Comparison of ENCODE assay signal across 8 mouse cellular contexts in genomic region chr3:84732016-84732502, GRCm38 (mm10).
A peak's percentile ranks its signal among the peaks of the same experiment; 100 is the strongest.
DNase-seq lines count a peak whose midpoint lies in the region; ATAC-seq and TF ChIP-seq lines count a peak whose summit lies in the region.

No protein-coding gene starts in this region.

- H3K4me2 ChIP-seq in forebrain, embryonic 16.5 days (ENCODE audit: low read length), result peak overlapping the region; percentile 65
- peak overlapping the region; percentile 62 for H3K4me2 ChIP-seq in liver, postnatal 0 days (ENCODE audit: low read depth, low read length)

- H3K9me3 ChIP-seq in forebrain, embryonic 16.5 days (ENCODE audit: control insufficient read depth, low read length), result no peaks in the 10 kb centered on the region
- H3K9me3 ChIP-seq in liver, postnatal 0 days (ENCODE audit: low read length), result no peaks in the 10 kb centered on the region

- H3K4me3 ChIP-seq in forebrain, embryonic 16.5 days (replicated peaks; ENCODE audit: low read length), result peak overlapping the region; percentile 39
- H3K4me3 ChIP-seq in liver, postnatal 0 days (ENCODE audit: low read depth, low read length), result 0 out of 2 replicates have a peak overlapping the region, but pooled peaks have one; percentile 8

- under 1% methylated on average over 20 of the region's 20 CpGs for WGBS in forebrain, embryonic 16.5 days
- 7% methylated on average over 20 of the region's 20 CpGs for WGBS in liver, postnatal 0 days (ENCODE audit: insufficient replicate concordance)

- DNase-seq in layer of hippocampus, postnatal 10 days (ENCODE audit: low spot score in 2 of 2), result peak; percentile 17 to 28
- no peak for DNase-seq in layer of hippocampus, postnatal 25 days (ENCODE audit: extremely low spot score in 1 of 2, low spot score in 1 of 2)
- peak; percentile 12 for DNase-seq in cerebellum, adult 11 months
- no peak for DNase-seq in liver, postnatal 0 days
- peak; percentile 60 to 71 for DNase-seq in thymus, adult 18-20 months
- DNase-seq in right cerebral cortex, postnatal 25 days, result no peak
- no peak for DNase-seq in frontal cortex, postnatal 25 days (ENCODE audit: low spot score in 2 of 2)

- H3K36me3 ChIP-seq in forebrain, embryonic 16.5 days (ENCODE audit: control insufficient read depth, insufficient read depth), result no peaks in the 10 kb centered on the region
- H3K36me3 ChIP-seq in liver, postnatal 0 days (replicated peaks; ENCODE audit: insufficient read depth, low read length), result no peaks in the 10 kb centered on the region

- no peaks in the 10 kb centered on the region for H3K27me3 ChIP-seq in forebrain, embryonic 16.5 days (replicated peaks; ENCODE audit: control insufficient read depth, insufficient read depth, low read length)
- peaks cover 13% of the 10 kb centered on the region; the same call in 1 of the 2 replicates for H3K27me3 ChIP-seq in liver, postnatal 0 days (ENCODE audit: insufficient read depth, low read length)

- peak overlapping the region; percentile 78 for H3K27ac ChIP-seq in forebrain, embryonic 16.5 days (ENCODE audit: low read length)
- no peak overlapping the region for H3K27ac ChIP-seq in liver, postnatal 0 days (ENCODE audit: low read depth)

- no peak for TF ChIP-seq CTCF in liver, postnatal 0 days (IDR thresholded peaks at IDR 0.05; ENCODE audit: low read depth)

- peak; percentile 80 for ATAC-seq in forebrain, embryonic 16.5 days
- ATAC-seq in liver, postnatal 0 days, result no peak

- H3K9ac ChIP-seq in forebrain, embryonic 16.5 days (replicated peaks; ENCODE audit: low read depth, low read length), result peak overlapping the region; percentile 53
- no peak overlapping the region for H3K9ac ChIP-seq in liver, postnatal 0 days (replicated peaks)

- H3K4me1 ChIP-seq in forebrain, embryonic 16.5 days (replicated peaks; ENCODE audit: control insufficient read depth, insufficient read depth, low read length), result peaks cover 19% of the 10 kb centered on the region
- peaks cover 3% of the 10 kb centered on the region for H3K4me1 ChIP-seq in liver, postnatal 0 days (ENCODE audit: insufficient read depth)

- no peak for TF ChIP-seq EP300 in liver, postnatal 0 days (IDR thresholded peaks at IDR 0.05; ENCODE audit: low read depth)

Comparison
In these comparisons a context has a peak if more than half of its experiments do, and no peak if none do; other contexts are left out.
1. DNase-seq: peak in layer of hippocampus, postnatal 10 days (2 of 2), cerebellum, adult 11 months (single experiment) and thymus, adult 18-20 months (2 of 2); none in layer of hippocampus, postnatal 25 days (0 of 2), liver, postnatal 0 days (single experiment), right cerebral cortex, postnatal 25 days (single experiment) and frontal cortex, postnatal 25 days (0 of 2).